Mouse (Mus musculus) monocyte, adult 59 days (primary cell): Measurements from ENCODE around the gene Ttc4. TPM values are rescaled to one million over a fixed set of nuclear protein-coding genes. Genes with fewer than 3 reads are reported as not detected.

Experiments
- total RNA-seq, 2 experiments: library from RNA; stranded (reverse); gene quantifications; one replicate each; pipeline ENCODE4 v1.2.4; 2023

The Ttc4 gene
- 10 to 100 TPM; 22.7 to 26.6 TPM for total RNA-seq

DNA sequence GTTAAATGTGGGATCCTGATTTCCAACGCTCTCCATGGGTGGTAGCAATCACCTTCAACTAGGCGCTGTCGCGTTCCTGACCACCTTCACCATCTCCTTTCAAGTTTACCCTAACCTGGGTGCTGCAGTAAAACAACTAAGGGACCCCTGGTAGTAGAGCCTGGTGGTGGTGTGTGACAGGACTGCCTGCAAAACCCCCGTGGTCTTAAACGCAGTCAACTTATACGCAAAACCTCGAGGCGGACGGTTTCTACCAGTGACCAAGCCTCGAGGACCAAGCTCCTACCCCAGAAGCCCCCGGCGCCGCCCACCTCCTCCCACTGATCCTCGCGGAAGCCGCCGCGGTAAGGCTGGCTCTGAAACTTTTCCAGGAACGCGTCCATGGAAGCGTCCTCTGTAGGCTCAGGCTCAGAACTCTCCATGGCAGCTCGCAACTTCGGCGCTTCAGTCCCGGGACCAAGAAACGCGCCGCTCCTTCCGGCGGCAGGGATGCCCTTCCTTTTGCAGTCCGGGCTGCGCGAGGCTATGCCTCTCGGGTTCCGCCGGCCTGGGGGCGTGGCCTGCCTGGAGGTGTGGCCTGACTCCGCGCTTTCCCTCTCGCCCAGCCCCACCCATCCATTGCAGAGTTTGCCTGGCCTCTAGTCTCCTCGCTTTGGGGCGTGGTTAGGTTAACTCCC lies at the start of gene Ttc4:
Gene Ttc4 (minus strand): TSS at position 503 of the 677 bp plus-strand sequence.

DNA sequence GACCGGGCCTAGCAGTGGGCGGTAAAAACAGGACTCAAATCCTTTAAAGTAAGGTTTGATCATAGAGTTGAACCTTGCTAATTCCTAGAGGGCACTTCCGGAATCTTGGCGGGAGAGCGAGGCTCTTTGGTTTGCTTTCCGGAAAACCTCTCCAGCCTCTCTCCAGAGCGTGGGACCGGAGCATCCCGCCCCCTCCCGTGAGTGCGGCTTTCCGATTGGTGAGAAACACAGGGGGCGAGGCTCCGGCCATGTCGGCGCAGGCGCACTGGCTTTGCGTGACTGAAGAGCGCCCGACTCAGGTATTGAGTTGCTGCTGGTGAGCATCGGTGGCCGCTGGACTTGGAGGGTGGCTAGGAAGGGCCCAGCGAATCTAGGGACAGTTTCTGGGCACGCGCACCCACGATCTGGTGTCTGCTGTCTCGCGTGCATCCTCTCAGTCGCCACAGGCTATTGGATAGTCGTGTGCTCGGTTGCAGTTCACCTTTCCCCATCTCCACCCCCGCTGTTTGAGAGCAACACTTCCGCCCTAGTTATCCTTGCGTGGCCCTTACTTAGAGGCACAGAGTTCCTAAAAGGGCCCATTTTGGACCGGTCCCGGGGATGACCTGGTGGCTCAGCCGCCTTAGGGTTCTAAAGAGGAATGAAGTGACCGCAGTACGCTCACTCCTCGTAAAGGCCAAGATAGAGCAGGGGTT lies 27.8 kb downstream of the Ttc4 start, which contains the start of gene Pars2:
Gene Pars2 (plus strand): TSS at position 237 of the 695 bp plus-strand sequence.

DNA sequence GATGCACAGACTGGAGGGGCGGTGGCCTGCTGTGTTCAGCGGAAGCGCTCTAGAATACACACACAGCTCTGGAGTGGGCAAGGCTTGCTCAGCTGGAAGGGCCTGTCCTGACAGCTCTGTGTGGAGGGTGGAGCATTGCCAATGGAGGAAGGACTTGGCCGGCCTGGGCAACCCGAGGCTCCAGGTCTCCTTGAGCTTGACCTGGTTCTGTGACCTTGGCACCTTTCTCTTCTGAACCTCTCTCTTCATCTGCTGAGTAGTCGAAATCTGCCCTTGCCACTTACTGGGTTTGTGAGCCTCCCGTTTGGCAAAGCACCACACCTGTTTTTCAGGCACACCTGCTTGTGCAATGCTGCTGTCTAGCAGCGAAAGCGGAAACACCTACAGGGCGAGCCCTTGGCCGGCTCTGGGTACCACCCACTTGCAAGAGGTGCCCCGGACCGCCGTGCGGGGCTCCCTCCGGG lies 56.7 kb downstream of the Ttc4 start, which contains the start of gene Ttc22:
Gene Ttc22 (plus strand): TSS at position 403 of the 464 bp plus-strand sequence.

DNA sequence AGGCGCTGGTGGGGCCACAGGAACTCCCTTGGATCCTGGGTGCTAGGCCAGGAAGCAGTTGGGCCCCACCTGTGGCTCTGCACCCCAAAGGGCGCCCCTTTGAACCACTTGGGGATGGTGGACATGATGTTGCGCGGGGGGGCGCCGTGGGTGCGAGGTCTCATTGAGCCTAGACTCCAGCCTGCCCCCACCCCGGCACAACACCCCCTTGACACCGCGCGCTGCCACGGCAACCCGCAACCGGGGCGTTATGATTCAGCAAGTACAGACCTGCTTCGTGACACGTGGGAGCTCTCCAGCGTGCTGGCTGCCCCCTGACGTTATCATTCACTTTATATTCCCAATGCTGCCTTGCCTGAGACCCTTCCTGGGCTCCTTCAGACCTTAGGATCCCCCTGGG lies 61.7 kb downstream of the Ttc4 start, which contains the start of gene Lexm:
Gene Lexm (minus strand): TSS at position 186 of the 400 bp plus-strand sequence.

Other genes with a start within 250 kb of the Ttc4 start
- gene Pcsk9, start 214.6 kb downstream of the Ttc4 start, total RNA-seq: not detected
- not detected for gene Bsnd, start 186.7 kb downstream of the Ttc4 start, total RNA-seq
- 10 to 100 TPM; 12.2 to 13.2 TPM for gene Dhcr24, start 117.9 kb downstream of the Ttc4 start, total RNA-seq
- not detected for gene Lexm, start 61.7 kb downstream of the Ttc4 start, total RNA-seq
- not detected for gene Ttc22, start 56.5 kb downstream of the Ttc4 start, total RNA-seq
- gene Pars2, start 27.9 kb downstream of the Ttc4 start, total RNA-seq: 1 to 10 TPM; 2.8 to 2.9 TPM
- gene Mroh7, start 52.0 kb upstream of the Ttc4 start, total RNA-seq: under 1 TPM; 0.36 to 0.50 TPM
- not detected for gene Fam151a, start 54.9 kb upstream of the Ttc4 start, total RNA-seq
- gene Acot11, start 126.1 kb upstream of the Ttc4 start, total RNA-seq: 10 to 100 TPM; 22.6 to 23.0 TPM
- gene Ssbp3, start 231.8 kb upstream of the Ttc4 start, total RNA-seq: 10 to 100 TPM; 33.2 to 34.4 TPM